ENCODE assay signal across 8 mouse cellular contexts in genomic region chr14:115040091-115040571, GRCm38 (mm10). TPM values are rescaled to one million over a fixed set of nuclear protein-coding genes. Genes with fewer than 3 reads are reported as not detected.
DNase-seq lines count a peak whose midpoint lies in the region; ATAC-seq and TF ChIP-seq lines count a peak whose summit lies in the region.

No protein-coding gene starts in this region.

- peak overlapping the region; percentile 98 for H3K9ac ChIP-seq in forebrain, embryonic 14.5 days (ENCODE audit: low read length)
- peak overlapping the region; percentile 97 for H3K9ac ChIP-seq in neural tube, embryonic 13.5 days

- no peak for TF ChIP-seq POLR2A in thymus, adult 2 months (IDR thresholded peaks at IDR 0.05; ENCODE audit: control insufficient read depth, extremely low read depth, insufficient read depth, low read length, poor library complexity)

- TF ChIP-seq CTCF in thymus, adult 2 months (IDR thresholded peaks at IDR 0.05; ENCODE audit: borderline replicate concordance, control insufficient read depth, extremely low read depth, insufficient read depth, low read length, poor library complexity), result no peak

- H3K36me3 ChIP-seq in thymus, adult 2 months (ENCODE audit: control insufficient read depth, insufficient read depth, low read length), result peaks cover 16% of the 10 kb centered on the region
- peaks cover 21% of the 10 kb centered on the region for H3K36me3 ChIP-seq in forebrain, embryonic 14.5 days (ENCODE audit: control insufficient read depth, insufficient read depth, low read length)
- H3K36me3 ChIP-seq in neural tube, embryonic 13.5 days, result peaks cover 19% of the 10 kb centered on the region

- no peak for DNase-seq in frontal cortex, adult 2 months (ENCODE audit: extremely low spot score in 1 of 2, low spot score in 1 of 2)
- DNase-seq in thymus, adult 2 months, result no peak
- no peak for DNase-seq in thymus, postnatal 14 days
- DNase-seq in forebrain, embryonic 14.5 days (ENCODE audit: low spot score), result peak; percentile 52
- DNase-seq in liver, result peak; percentile 64
- no peak for DNase-seq in thymus, postnatal 36 days

- H3K4me2 ChIP-seq in forebrain, embryonic 14.5 days (ENCODE audit: low read length), result peak overlapping the region; percentile 90
- peak overlapping the region; percentile 89 for H3K4me2 ChIP-seq in neural tube, embryonic 13.5 days

- H3K27ac ChIP-seq in thymus, adult 2 months (ENCODE audit: control insufficient read depth, insufficient read depth, low read length), result no peak overlapping the region
- no peak overlapping the region for H3K27ac ChIP-seq in forebrain, embryonic 14.5 days (ENCODE audit: low read depth, low read length)
- H3K27ac ChIP-seq in neural tube, embryonic 13.5 days (replicated peaks), result peak overlapping the region; percentile 97

- under 1% methylated on average over 30 of the region's 30 CpGs for WGBS in thymus, adult 2 months
- 3% methylated on average over 29 of the region's 30 CpGs for WGBS in forebrain, embryonic 14.5 days
- WGBS in neural tube, embryonic 13.5 days, result 2% methylated on average over 29 of the region's 30 CpGs

- no peaks in the 10 kb centered on the region for H3K9me3 ChIP-seq in forebrain, embryonic 14.5 days (replicated peaks; ENCODE audit: control insufficient read depth, low read length)
- no peaks in the 10 kb centered on the region for H3K9me3 ChIP-seq in neural tube, embryonic 13.5 days

- H3K4me1 ChIP-seq in thymus, adult 2 months (replicated peaks; ENCODE audit: control insufficient read depth, insufficient read depth, low read length), result peaks cover 5% of the 10 kb centered on the region
- peaks cover 16% of the 10 kb centered on the region for H3K4me1 ChIP-seq in forebrain, embryonic 14.5 days (ENCODE audit: control insufficient read depth, insufficient read depth, low read length)
- H3K4me1 ChIP-seq in neural tube, embryonic 13.5 days (replicated peaks), result peaks cover 34% of the 10 kb centered on the region

- no peaks in the 10 kb centered on the region for H3K27me3 ChIP-seq in thymus, adult 2 months (ENCODE audit: control insufficient read depth, insufficient read depth, low read length)
- no peaks in the 10 kb centered on the region for H3K27me3 ChIP-seq in forebrain, embryonic 14.5 days (replicated peaks; ENCODE audit: control insufficient read depth, insufficient read depth, low read length)
- H3K27me3 ChIP-seq in neural tube, embryonic 13.5 days, result peaks cover 5% of the 10 kb centered on the region

- ATAC-seq in frontal cortex, adult (ENCODE audit: low TSS enrichment), result peak; percentile 36; the same call in 1 of the 2 replicates
- ATAC-seq in forebrain, embryonic 14.5 days, result peak; percentile 30
- peak; percentile 33 for ATAC-seq in neural tube, embryonic 13.5 days (ENCODE audit: low read depth)

- H3K4me3 ChIP-seq in thymus, adult 2 months (ENCODE audit: control insufficient read depth, insufficient read depth, low read length), result peak overlapping the region; percentile 64
- H3K4me3 ChIP-seq in forebrain, embryonic 14.5 days (ENCODE audit: low read depth, low read length), result peak overlapping the region; percentile 87
- H3K4me3 ChIP-seq in neural tube, embryonic 13.5 days, result peak overlapping the region; percentile 87

RNA-seq across cellular contexts. Expression of gene Gpc5, which starts 51.9 kb away (rescaled TPM):
- 38.9 and 41.0 TPM in 2 replicates for polyA plus RNA-seq in frontal cortex, adult 2 months (2012; rRNA removed)
- polyA plus RNA-seq in thymus, adult 2 months (2012; rRNA removed), result 0.18 TPM in 2 replicates
- 1.9 TPM in 2 replicates for polyA plus RNA-seq in forebrain, embryonic 14.5 days (2014; fragmentation: Nextera tagmentation; extraction: Ambion mirVana)
- 6.7 and 7.1 TPM in 2 replicates for polyA plus RNA-seq in neural tube, embryonic 13.5 days (2015; fragmentation: Nextera tagmentation; extraction: Ambion mirVana)

Comparison
In these comparisons a context has a peak if more than half of its experiments do, and no peak if none do; other contexts are left out.
1. DNase-seq: peak in forebrain, embryonic 14.5 days (single experiment) and liver (single experiment); none in frontal cortex, adult 2 months (0 of 2), thymus, adult 2 months (single experiment), thymus, postnatal 14 days (single experiment) and thymus, postnatal 36 days (0 of 2).
2. Peak in every context shown above with its lines, with median percentiles within 50 percentile points of each other: ATAC-seq and H3K4me3 ChIP-seq.